Mouse (Mus musculus) cortical plate, adult 2 months (tissue): ENCODE measurements around the gene Arhgdig. TPM values are rescaled to one million over a fixed set of nuclear protein-coding genes. Genes with fewer than 3 reads are reported as not detected.

ENCODE experiments used
- H3K27ac ChIP-seq: fragments of 200-500 bp; 2 replicates; pipeline ENCODE4 v1.5.1; 2012; ENCODE audit warnings: low read length, control low read depth, inconsistent platforms; ENCODE audit not compliant: insufficient read depth
- H3K4me1 ChIP-seq: fragments of 200-500 bp; 2 replicates; pipeline ENCODE4 v1.6.1; 2011; ENCODE audit warnings: low read length; ENCODE audit not compliant: control insufficient read depth, insufficient read depth
- H3K4me3 ChIP-seq: fragments of 200-500 bp; 2 replicates; pipeline ENCODE4 v1.5.1; 2011; ENCODE audit warnings: mild to moderate bottlenecking, low read length, control low read depth; ENCODE audit not compliant: insufficient read depth
- CTCF ChIP-seq: fragments of 200-500 bp; IDR thresholded peaks from 2 replicates; pipeline ENCODE4 v1.5.1; 2011; ENCODE audit warnings: mild to moderate bottlenecking, control low read depth, low read length; ENCODE audit not compliant: insufficient read depth; ENCODE audit errors: extremely low read depth
- POLR2A ChIP-seq: fragments of 200-500 bp; IDR thresholded peaks from 2 replicates; pipeline ENCODE4 v1.6.1; 2011; ENCODE audit warnings: mild to moderate bottlenecking, low read length, control low read depth; ENCODE audit not compliant: insufficient read depth; ENCODE audit errors: extremely low read depth
- polyA plus RNA-seq: library from polyadenylated mRNA; depleted of rRNA; stranded (reverse); fragments of >200 nt; gene quantifications from 2 replicates; pipeline ENCODE4 v1.2.3, GENCODE M21; 2012; rRNA removed

Arhgdig gene
- 163 and 175 TPM in 2 replicates for polyA plus RNA-seq

- TF ChIP-seq CTCF: no peak
- TF ChIP-seq POLR2A: no peak
- H3K4me1 ChIP-seq: peaks cover 3% of the 10 kb centered on the region; the same call in 1 of the 2 replicates
These were observed at the start of gene Arhgdig for GRCm38 (mm10) chr17:26207686-26208085. Arhgdig (minus strand) TSS chr17:26207786.

GRCm38 (mm10) chr17:26255313-26255712 lies 47.7 kb upstream of the Arhgdig start:
- Histone ChIP-seq H3K27ac (no peak overlapping the region), H3K4me3 (no peak overlapping the region), H3K4me1 (no peaks in the 10 kb centered on the region; the same call in 1 of the 2 replicates)
- TF ChIP-seq POLR2A (no peak), CTCF (no peak)

More at GRCm38 (mm10) chr17:26207686-26208085, at the start of gene Arhgdig:
- no peak within 1 kb of the TSS for H3K4me3 ChIP-seq
- no peak within 1 kb of the TSS for H3K27ac ChIP-seq

GRCm38 (mm10) chr17:26253399-26253798 lies 45.8 kb upstream of the Arhgdig start:
- H3K4me1 ChIP-seq: no peaks in the 10 kb centered on the region; the same call in 1 of the 2 replicates
- H3K4me3 ChIP-seq: peak overlapping the region; percentile 64
- peak overlapping the region; percentile 94; the same call in 1 of the 2 replicates for H3K27ac ChIP-seq
- no peak for TF ChIP-seq CTCF
- TF ChIP-seq POLR2A: no peak

GRCm38 (mm10) chr17:26252539-26253251 lies 45.1 kb upstream of the Arhgdig start, which contains the start of gene Luc7l:
Luc7l (plus strand) TSS chr17:26252896.
- H3K27ac ChIP-seq: peak within 1 kb of the TSS; percentile 94
- H3K4me3 ChIP-seq: peak within 1 kb of the TSS; percentile 64
- no peaks in the 10 kb centered on the region; the same call in 1 of the 2 replicates for H3K4me1 ChIP-seq
- no peak for TF ChIP-seq CTCF
- peak; percentile 97 for TF ChIP-seq POLR2A

GRCm38 (mm10) chr17:26251886-26252538 lies 44.4 kb upstream of the Arhgdig start:
- Histone ChIP-seq H3K27ac (no peak overlapping the region), H3K4me1 (no peaks in the 10 kb centered on the region; the same call in 1 of the 2 replicates), H3K4me3 (peak overlapping the region; percentile 64; the same call in 1 of the 2 replicates)
- TF ChIP-seq CTCF: no peak

DNA sequence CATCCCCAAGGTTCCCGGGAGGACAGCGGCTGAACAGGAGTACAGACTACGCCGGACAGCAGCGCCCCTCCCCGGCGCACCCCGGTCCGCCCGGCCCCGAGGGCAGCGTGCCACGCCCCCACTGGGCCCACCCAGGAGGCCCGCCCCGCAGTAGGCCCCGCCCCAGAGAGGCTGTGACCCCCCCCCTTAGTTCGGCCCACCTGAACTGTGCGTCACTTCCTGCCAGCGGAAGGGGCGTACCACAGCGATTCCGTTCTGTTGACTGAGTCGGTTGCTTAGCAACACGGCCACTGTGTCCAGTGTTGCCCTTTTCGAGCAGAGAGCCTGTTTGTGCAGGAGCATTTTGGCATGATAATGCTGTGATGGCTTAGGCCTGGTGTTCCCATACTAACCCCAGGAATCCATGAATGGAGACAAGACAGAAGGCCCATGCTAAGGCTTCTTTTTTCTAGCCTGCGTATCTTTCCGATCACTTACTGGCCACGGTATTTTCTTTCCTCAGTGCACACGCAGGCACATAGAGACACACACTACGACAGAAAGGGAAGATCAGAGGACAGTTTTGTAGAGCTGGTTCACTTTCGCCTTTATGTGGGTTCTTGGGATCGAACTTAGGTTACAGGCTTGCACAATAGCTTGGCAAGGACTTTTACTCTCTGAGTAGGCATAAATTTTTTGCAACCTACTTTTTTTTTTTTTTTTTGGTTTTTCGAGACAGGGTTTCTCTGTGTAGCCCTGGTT lies 36.7 kb upstream of the Arhgdig start, which contains the start of gene Fam234a:
TSS of gene Fam234a (minus strand) at position 142 of the 741 bp plus-strand sequence.
- peak within 1 kb of the TSS; percentile 77 for H3K4me3 ChIP-seq
- H3K4me1 ChIP-seq: peaks cover 2% of the 10 kb centered on the region; the same call in 1 of the 2 replicates
- TF ChIP-seq POLR2A (peak; percentile 85), CTCF (no peak)
- peak within 1 kb of the TSS; percentile 12; the same call in 1 of the 2 replicates for H3K27ac ChIP-seq

DNA sequence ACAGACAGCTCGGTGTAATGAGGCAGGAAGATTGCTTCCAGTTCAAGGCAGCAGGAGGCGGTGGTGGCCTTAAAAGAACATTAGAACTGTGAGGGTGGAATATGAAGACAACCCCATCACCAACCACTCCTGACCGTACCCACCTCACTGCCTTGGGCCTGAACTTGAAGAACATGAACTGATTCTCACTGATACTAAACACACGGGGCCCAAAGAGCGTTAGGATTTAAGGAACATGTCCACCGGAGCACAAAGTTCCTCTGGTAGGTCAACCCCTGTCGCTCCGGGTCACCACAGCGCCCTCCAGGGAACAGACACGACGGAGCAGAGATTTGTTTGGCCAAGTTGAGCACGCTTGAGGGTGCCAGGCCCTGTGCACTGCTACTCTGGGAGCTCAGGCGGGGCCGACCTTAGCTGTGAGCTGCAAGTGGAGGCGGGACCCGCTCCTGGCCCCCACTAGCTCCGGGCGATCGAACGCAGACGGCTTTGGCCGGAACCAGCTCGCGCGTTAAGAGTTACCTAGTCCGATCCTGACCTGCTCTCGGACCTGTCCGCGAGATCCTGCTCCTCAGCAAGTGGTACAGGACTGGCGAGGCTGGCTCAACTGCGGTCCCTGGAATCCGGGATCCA lies 36.0 kb upstream of the Arhgdig start:
- 0 out of 2 replicates have a peak, but pooled peaks have one; percentile 10 for TF ChIP-seq CTCF
- no peak for TF ChIP-seq POLR2A
- H3K4me1 ChIP-seq: peaks cover 2% of the 10 kb centered on the region; the same call in 1 of the 2 replicates
- H3K4me3 ChIP-seq: peak overlapping the region; percentile 77
- peak overlapping the region; percentile 12; the same call in 1 of the 2 replicates for H3K27ac ChIP-seq

DNA sequence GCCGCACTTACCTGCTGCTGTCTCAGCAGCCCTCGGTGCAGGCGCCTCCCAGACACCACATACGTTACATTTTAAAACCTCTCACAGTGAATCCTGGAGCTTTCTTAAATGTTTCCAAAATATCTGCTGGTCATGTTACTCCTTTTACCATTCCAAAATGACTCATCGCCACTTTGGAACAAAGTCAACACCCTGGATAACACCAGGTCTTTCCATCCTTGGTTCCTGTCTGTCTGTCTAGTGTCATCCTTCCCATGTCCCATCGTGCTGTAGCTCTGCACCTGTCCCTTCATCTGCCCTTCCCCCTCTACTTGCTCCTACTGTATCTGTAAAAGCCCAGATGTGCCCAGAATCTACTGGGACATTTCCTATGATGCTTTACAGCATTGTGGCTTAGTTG lies 33.4 kb upstream of the Arhgdig start:
- TF ChIP-seq CTCF (no peak), POLR2A (no peak)

More for the DNA sequence above, 33.4 kb upstream of the Arhgdig start:
- no peak overlapping the region for H3K27ac ChIP-seq
- H3K4me3 ChIP-seq: no peak overlapping the region
- peaks cover 2% of the 10 kb centered on the region; the same call in 1 of the 2 replicates for H3K4me1 ChIP-seq
